Mouse (Mus musculus) brown adipose tissue, adult 24 weeks (tissue): ENCODE data around the gene Parva. TPM values are rescaled to one million over a fixed set of nuclear protein-coding genes. Genes with fewer than 3 reads are reported as not detected.
A peak's percentile ranks its signal among the peaks of the same experiment; 100 is the strongest.

Experiments
- H3K27ac ChIP-seq: fragments of 200-500 bp; replicated peaks from 2 replicates; pipeline ENCODE4 v1.5.1; 2012; ENCODE audit warnings: low read depth, mild to moderate bottlenecking, low read length
- H3K4me1 ChIP-seq: fragments of 200-500 bp; 2 replicates; pipeline ENCODE4 v1.6.1; 2012; ENCODE audit warnings: low read length, mixed read lengths; ENCODE audit not compliant: control insufficient read depth, insufficient read depth, insufficient read length
- H3K4me3 ChIP-seq: fragments of 200-500 bp; 2 replicates; pipeline ENCODE4 v1.5.1; 2012; ENCODE audit warnings: low read depth, mild to moderate bottlenecking, low read length, moderate library complexity; ENCODE audit not compliant: insufficient read depth
- polyA plus RNA-seq: library from polyadenylated mRNA; stranded (reverse); fragments of >200 nt; gene quantifications from 2 replicates; pipeline ENCODE4 v1.2.4, GENCODE M21; 2012; ENCODE audit not compliant: missing spikeins, insufficient read depth, insufficient read length

Parva gene
- polyA plus RNA-seq, 1 experiment, result 32.1 TPM

GRCm38 (mm10) chr7:112473649-112474435 lies 46.5 kb downstream of the Parva start:
- no peak overlapping the region for H3K4me3 ChIP-seq
- 0 out of 2 replicates have a peak overlapping the region, but pooled peaks have one; percentile 8 for H3K27ac ChIP-seq
- H3K4me1 ChIP-seq, result peaks cover 21% of the 10 kb centered on the region

GRCm38 (mm10) chr7:112479116-112479515 lies 51.8 kb downstream of the Parva start:
- Histone ChIP-seq H3K4me1 (peaks cover 20% of the 10 kb centered on the region), H3K4me3 (no peak overlapping the region), H3K27ac (peak overlapping the region; percentile 14; the same call in 1 of the 2 replicates)

GRCm38 (mm10) chr7:112481031-112481430 lies 53.7 kb downstream of the Parva start:
- Histone ChIP-seq H3K4me1 (peaks cover 18% of the 10 kb centered on the region), H3K27ac (no peak overlapping the region), H3K4me3 (no peak overlapping the region)

GRCm38 (mm10) chr7:112482572-112482971 lies 55.3 kb downstream of the Parva start:
- H3K4me3 ChIP-seq, result no peak overlapping the region
- peaks cover 18% of the 10 kb centered on the region for H3K4me1 ChIP-seq
- no peak overlapping the region for H3K27ac ChIP-seq

GRCm38 (mm10) chr7:112483382-112483781 lies 56.1 kb downstream of the Parva start:
- H3K27ac ChIP-seq, result no peak overlapping the region
- no peak overlapping the region for H3K4me3 ChIP-seq
- H3K4me1 ChIP-seq, result peaks cover 18% of the 10 kb centered on the region

- H3K27ac ChIP-seq, result no peak overlapping the region
- H3K4me3 ChIP-seq, result no peak overlapping the region
- peaks cover 7% of the 10 kb centered on the region for H3K4me1 ChIP-seq
Measured at GRCm38 (mm10) chr7:112490825-112491224, 63.5 kb downstream of the Parva start.

- H3K4me1 ChIP-seq, result peaks cover 7% of the 10 kb centered on the region
- no peak overlapping the region for H3K27ac ChIP-seq
- H3K4me3 ChIP-seq, result no peak overlapping the region
Measured at GRCm38 (mm10) chr7:112491737-112492136, 64.4 kb downstream of the Parva start.

GRCm38 (mm10) chr7:112495950-112496349 lies 68.6 kb downstream of the Parva start:
- Histone ChIP-seq H3K4me1 (peaks cover 23% of the 10 kb centered on the region), H3K4me3 (no peak overlapping the region), H3K27ac (peak overlapping the region; percentile 30)

- no peak overlapping the region for H3K4me3 ChIP-seq
- peaks cover 23% of the 10 kb centered on the region for H3K4me1 ChIP-seq
- 0 out of 2 replicates have a peak overlapping the region, but pooled peaks have one; percentile 30 for H3K27ac ChIP-seq
Measured at GRCm38 (mm10) chr7:112496921-112497320, 69.6 kb downstream of the Parva start.

GRCm38 (mm10) chr7:112498591-112499301 lies 71.4 kb downstream of the Parva start:
- Histone ChIP-seq H3K4me1 (peaks cover 33% of the 10 kb centered on the region), H3K27ac (no peak overlapping the region), H3K4me3 (no peak overlapping the region)

GRCm38 (mm10) chr7:112499453-112500133 lies 72.3 kb downstream of the Parva start:
- H3K27ac ChIP-seq, result peak overlapping the region; percentile 39; the same call in 1 of the 2 replicates
- no peak overlapping the region for H3K4me3 ChIP-seq
- peaks cover 32% of the 10 kb centered on the region for H3K4me1 ChIP-seq

GRCm38 (mm10) chr7:112500134-112500490 lies 72.8 kb downstream of the Parva start:
- Histone ChIP-seq H3K4me1 (peaks cover 27% of the 10 kb centered on the region), H3K4me3 (no peak overlapping the region), H3K27ac (no peak overlapping the region)

- Histone ChIP-seq H3K27ac (no peak overlapping the region), H3K4me3 (peak overlapping the region; percentile 30), H3K4me1 (peaks cover 34% of the 10 kb centered on the region)
Measured at GRCm38 (mm10) chr7:112502050-112502809, 74.9 kb downstream of the Parva start.

GRCm38 (mm10) chr7:112502845-112503244 lies 75.5 kb downstream of the Parva start:
- no peak overlapping the region for H3K4me3 ChIP-seq
- peaks cover 34% of the 10 kb centered on the region for H3K4me1 ChIP-seq
- H3K27ac ChIP-seq, result no peak overlapping the region

GRCm38 (mm10) chr7:112503448-112503847 lies 76.1 kb downstream of the Parva start:
- Histone ChIP-seq H3K4me1 (peaks cover 32% of the 10 kb centered on the region), H3K27ac (no peak overlapping the region), H3K4me3 (no peak overlapping the region)
